Mouse (Mus musculus): Measurements from ENCODE around the gene Cd22. TPM values are rescaled to one million over a fixed set of nuclear protein-coding genes. Genes with fewer than 3 reads are reported as not detected.
A peak's percentile ranks its signal among the peaks of the same experiment; 100 is the strongest.
"Not testable (repeated sequence)": the region's sequence is repeated elsewhere in the genome, so short reads cannot be mapped to it uniquely, and the experiment has no call there.

Cd22 gene
- total RNA-seq (2021): under 1 TPM; 0.54 to 0.81 TPM
- long read RNA-seq, experiment 1, partial matches to known transcripts: 1 of 2 reads
- long read RNA-seq, experiment 1, other reads (novel, unspliced or antisense): 1 of 2 reads
- long read RNA-seq, experiment 2: 0 reads

DNA sequence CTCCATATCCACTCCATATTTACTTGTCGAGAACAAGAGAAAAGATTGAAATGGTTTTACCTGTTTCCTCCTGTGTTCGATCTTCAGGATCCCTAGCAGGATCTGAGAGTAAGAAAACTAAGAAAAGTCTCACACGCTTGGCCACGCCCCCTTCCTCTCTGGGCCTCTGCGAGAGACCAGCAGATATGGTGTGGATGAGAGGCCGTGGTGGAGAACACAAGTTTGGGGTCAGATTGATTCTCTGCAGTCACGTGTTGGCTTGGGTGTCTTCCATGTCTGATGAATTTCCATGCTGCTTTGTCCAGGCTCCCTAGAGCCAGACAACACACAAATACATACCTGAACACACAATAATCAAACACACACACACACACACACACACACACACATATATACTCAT, at the start of gene Cd22:
Gene Cd22, minus strand, starts transcription at position 167 of the 400 bp plus-strand sequence.
- DNase-seq (ENCODE audit: low spot score in 2 of 2): no peak

DNA sequence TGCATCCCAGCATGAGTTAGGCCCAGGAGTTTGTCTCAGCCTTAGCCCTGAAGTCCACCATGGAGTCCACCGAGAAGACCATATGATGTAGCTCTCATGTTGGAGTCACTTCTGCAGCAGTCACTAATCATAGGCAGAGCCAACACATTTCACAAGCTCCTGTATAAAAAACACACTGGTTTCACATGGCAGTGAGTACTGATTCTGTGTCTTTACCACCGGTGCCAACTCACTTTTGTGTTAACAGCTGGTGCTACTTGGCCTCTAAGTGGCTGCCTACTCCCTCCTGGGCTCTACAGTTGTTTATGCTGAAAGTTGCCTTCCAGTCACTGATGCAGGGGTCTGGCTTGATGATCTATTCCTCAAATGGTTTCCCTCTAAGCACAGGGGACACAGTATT, 44.4 kb upstream of the Cd22 start, which contains the start of gene Hamp2:
Gene Hamp2, minus strand, starts transcription at position 101 of the 400 bp plus-strand sequence.
- DNase-seq (ENCODE audit: low spot score in 2 of 2): not testable (repeated sequence)

DNA sequence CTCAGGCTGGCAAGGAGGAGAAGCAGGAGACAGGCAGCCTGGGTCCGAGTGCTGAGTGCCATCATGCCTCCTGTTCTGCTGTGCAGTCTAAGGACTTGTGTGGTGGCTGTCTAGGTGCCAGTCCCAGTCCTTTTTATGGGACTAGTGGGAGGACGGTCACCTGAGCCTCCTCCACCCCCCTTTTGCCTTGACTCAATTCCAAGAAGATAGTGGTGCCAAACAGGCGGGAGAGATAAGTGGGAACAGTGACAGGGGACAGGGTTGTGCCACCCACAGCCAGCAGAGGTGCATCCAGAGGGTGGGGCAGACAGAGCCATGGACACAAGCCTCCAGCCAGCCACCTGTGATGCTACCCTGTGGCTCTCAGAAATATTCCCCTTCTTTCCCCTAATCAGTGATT, 43.9 kb upstream of the Cd22 start:
- DNase-seq (ENCODE audit: low spot score in 2 of 2): no peak

DNA sequence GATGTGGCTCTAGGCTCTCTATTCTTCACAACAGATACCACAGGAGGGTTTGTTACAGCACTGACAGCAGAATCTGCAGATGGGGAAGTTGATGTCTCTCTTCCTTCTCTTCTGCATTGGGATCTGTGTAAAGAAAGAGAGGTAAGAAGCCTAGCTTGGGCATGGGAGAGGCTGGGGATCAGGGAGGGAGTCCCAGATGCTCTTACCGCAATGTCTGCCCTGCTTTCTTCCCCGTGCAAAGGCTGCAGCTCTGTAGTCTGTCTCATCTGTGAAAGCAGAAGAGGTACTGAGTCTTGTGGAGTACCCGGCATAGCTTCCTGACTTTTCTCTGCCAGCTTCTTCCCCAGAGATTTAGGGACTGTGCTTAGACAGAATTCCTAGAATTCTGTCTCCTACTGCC, 42.3 kb upstream of the Cd22 start:
- not testable (repeated sequence) for DNase-seq (ENCODE audit: low spot score in 2 of 2)

DNA sequence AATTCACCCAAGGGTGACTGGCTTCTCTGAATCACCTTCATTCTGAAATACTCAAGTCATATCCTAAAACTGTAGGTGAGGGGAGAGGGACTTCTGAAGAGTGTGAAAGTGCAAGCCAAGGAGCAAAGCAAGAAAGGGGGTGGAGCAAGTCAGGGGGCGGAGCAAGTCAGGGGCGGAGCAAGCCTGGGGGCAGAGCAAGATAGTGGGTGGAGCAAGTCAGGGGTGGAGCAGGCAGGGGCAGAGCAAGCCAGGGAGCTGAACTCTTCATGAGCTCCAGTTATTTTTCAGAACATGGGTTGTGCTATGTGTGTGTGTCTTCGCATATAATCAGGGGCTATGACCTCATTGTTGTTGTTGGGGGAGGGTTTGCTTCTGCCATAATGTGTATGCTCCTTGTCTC, 40.1 kb upstream of the Cd22 start:
- DNase-seq (ENCODE audit: low spot score in 2 of 2): no peak

DNA sequence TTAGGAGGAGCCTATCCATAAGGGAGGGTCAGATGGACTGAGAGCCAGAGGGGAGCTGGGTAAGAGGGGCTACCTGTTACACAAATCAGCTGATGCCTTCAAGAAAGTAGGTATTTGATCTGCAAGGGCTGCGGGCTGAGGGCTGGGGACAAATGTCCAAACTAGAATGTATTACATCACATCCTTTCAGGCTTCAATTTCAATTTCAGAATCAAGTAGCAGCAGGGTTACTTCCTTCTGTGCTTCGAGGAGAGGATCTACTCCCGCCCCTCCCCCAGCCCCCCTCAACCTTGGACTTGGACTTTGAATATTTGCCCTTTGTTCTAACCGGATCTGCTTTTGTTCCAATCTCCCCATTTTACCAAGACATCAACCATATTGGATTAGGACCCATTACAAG, 37.1 kb upstream of the Cd22 start:
- no peak for DNase-seq (ENCODE audit: low spot score in 2 of 2)

DNA sequence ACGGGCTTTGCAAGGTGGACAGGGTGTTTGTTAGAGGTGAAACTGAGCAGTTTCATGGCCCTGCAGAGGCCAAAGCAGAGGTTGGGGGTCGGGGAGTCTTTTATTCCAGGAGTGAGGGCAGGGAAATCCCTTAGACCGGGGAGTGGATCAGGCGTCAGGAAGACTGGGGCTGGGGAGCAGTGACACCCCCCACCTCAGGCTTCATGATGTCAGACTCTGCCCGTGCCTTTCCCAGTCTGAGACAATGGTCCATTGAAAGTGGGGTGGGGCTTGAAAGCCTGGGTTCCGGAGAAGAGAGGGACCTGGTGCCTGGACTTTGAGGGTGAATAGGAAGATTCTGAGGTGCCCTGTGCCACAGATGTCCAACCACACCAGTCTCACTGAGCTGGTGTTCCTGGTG, 36.6 kb upstream of the Cd22 start:
- DNase-seq (ENCODE audit: low spot score in 2 of 2): no peak

DNA sequence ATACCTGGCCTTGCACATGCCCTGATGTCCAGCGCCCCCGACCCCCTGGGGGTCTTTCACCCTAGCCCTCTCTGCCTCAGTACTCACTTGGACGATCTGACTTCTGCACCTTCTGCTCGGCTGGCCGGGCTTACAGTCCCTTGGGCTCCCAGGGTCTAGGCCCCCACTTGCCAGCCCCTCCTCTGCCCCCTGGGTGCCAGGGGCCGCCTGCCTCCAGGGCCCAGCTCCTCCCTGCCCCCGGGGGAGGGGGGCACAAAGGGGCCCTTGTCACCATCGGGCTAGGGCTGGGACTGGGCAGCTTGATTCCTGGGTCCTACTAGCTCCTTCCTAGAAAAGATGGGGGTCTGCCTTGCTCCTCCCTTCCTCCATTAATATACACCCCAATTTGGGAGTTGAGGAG, 34.6 kb upstream of the Cd22 start, which contains the start of gene Mag:
Gene Mag, minus strand, starts transcription at position 142 of the 400 bp plus-strand sequence.
- DNase-seq (ENCODE audit: low spot score in 2 of 2): no peak

DNA sequence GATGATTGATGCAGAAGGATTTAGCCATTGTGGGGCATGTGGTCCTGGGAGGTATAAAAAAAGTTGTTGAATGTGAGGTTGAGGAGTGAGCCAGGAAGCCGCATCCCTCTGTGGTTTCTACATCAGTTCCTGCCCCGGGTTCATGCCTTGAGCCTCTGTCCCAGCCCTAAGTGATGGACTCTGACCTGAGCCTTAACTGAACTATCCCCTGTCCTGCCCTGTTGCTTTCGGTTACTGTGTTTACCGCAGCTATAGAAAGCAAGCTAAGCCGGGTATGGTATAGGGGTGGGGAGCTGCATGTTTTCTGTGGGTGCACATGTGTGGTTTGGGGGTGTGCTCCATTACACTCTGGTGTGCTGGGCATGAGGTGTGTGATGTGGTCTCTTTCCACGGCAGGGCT, 29.6 kb upstream of the Cd22 start:
- no peak for DNase-seq (ENCODE audit: low spot score in 2 of 2)

DNA sequence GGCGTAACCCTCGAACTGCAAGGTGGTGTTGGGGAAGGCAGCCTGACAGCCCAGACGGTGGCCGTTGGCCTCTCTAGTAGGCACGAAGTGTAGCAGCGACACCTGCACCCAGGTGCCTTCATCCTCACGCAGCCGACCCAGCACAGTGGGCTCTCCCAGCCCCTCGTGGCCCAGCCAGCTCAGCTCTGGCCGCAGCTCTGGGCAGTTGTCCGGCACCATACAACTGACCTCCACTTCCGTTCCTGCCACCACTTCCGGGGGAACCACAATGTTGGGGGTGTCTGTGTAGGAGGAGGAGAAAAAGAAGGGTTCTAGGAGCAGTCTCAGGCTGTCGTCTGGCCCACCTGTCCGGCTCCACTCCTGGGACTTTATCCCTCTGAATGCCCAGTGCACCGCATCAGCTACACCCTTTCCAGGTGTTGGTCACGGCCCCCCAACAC, 28.9 kb upstream of the Cd22 start:
- DNase-seq (ENCODE audit: low spot score in 2 of 2): no peak

DNA sequence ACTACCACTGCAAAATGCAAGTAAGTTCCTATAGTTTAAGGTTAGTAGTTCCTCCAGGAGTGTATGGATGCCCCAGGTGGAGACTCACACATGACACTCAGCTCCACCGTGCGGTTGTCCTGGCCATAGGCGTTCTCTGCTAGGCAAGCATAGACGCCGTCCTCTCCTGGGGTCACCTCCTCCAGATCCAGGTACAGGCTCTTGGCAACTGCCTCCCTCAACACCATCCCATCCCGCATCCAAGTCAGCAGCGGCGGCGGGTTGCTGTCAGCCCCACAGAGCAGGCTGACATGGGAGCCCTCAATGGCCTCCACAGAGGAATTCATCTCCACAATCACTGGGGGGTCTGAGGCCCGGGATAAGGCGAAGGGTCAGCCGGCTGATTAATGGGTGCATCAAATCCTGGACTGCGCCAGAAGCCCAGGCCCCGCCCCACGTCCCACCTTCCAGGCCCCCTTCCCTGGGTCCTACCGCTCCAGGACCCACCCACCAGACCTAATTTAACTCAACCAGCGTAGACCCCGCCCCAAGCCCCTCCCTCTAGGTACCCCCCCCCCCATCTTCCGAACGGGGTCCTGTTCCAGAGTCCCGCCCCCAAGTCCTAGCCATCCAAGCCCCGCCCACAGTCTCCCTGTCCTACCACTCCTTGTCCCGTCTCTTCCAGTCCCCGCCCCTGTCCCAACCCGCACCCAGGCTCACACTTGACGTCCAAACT, 28.3 kb upstream of the Cd22 start:
- DNase-seq (ENCODE audit: low spot score in 2 of 2): no peak

DNA sequence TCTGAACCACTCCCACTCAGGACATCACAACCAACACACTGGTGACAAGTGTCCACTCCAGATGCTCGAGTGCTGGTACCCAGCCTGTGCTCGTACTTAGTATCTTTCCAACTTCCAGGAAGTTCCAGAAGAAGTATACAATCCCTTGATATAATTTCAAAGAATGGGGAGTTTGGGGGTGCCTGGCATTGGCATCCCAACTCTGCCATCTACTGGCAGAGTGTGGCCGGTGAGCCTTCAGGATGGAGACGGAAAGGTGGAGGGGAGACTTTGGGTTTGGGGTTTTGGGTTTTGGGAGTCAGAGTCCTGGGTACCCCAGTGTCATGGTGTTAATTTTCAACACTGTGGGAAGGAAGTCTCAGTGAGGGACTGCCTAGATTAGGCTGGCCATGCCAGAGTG, 23.9 kb upstream of the Cd22 start:
- no peak for DNase-seq (ENCODE audit: low spot score in 2 of 2)

DNA sequence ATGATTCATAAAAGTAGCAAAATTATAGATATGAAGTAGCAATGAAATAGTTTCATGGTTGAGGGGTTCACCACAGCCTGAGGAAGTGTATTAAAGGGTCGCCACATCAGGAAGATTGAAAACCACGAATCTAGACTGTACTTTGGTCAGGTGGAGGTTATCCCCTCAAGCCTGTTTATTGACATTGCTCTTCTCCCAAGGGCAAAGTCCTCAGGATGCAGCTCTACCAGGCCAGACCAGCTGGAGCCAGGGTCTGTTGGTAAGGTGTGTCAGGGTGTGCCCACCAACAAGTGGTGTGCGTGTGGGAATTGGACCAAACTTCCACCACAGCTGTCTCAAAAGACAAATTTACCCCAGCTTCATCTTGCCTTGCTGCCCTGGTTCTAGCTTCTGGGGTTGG, 15.1 kb upstream of the Cd22 start:
- no peak for DNase-seq (ENCODE audit: low spot score in 2 of 2)

DNA sequence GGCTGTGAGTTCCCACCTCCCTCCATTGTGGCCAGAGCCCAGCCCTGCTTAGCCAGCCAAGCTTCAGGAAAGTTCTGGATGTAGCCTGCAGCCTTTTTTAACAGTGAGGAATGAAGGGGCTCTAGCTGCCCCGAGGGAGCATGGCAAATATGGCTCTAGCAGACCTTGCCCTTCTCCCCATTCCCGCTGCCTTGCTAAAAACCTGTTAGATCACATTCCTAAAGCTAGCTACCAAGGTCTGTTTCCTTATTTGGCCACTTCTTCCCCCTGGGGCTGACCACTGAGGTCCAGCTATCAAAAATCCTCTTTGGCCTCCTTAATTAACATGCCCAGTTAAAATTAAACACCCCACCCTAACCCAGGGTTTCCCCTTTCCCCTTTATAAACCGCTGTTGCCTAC, 12.4 kb upstream of the Cd22 start:
- DNase-seq (ENCODE audit: low spot score in 2 of 2): no peak

DNA sequence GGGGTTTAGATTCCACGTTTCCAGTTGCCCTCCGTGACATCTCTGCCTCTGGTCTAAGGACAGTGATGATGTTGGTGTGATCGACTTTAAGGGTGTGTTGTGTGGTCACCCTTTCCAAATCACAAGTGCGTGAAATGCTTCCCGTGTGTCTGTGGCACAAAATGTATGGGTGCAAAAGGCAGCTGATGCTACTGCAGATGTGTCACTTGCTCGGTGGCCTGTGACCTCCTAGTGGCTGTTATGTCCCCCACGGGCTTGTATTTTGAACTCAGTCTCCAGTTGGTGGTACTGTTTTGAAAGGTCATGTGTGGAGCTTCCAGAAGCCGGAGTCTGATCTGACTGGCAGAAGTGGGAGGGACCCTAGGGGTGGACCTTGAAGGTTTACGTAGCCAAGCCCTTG, 11.6 kb upstream of the Cd22 start:
- no peak for DNase-seq (ENCODE audit: low spot score in 2 of 2)

DNA sequence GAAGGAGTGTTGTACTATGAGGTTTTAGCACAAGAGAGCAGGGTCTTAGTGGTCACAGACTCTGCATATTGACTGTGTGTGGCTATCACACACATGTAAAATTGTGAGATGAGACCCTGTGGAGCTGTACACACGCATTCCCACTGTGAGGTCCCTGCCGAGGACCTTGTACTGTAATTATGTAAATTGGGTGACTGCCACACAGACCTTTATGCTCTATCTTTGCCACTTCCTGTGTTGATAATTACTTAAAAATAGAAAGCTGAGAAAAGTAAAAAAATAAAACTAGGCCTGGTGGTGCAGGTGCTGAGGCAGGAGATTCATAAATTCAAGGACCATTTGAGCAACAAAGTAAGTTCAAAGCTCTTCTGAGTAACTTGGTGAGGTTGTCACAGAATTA, 10.5 kb upstream of the Cd22 start:
- no peak for DNase-seq (ENCODE audit: low spot score in 2 of 2)

DNA sequence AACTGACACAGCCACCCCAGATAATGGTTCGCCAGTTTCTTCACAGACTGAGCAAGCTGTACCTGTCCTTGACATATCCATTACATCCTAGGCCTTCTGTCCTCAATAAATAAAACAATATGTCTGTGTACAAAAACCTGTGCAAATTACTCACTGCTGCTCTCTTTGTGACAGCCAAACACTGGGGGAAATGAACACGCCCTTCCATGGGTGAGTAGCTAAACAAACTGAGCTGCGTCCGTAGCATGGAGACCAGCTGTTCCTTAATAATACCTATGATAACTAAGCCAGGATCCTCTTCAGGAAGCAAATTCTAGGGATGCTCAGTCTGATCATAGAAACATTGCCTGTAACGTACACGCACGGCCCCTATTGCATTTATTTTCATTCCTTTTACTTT, 8.6 kb upstream of the Cd22 start:
- no peak for DNase-seq (ENCODE audit: low spot score in 2 of 2)

DNA sequence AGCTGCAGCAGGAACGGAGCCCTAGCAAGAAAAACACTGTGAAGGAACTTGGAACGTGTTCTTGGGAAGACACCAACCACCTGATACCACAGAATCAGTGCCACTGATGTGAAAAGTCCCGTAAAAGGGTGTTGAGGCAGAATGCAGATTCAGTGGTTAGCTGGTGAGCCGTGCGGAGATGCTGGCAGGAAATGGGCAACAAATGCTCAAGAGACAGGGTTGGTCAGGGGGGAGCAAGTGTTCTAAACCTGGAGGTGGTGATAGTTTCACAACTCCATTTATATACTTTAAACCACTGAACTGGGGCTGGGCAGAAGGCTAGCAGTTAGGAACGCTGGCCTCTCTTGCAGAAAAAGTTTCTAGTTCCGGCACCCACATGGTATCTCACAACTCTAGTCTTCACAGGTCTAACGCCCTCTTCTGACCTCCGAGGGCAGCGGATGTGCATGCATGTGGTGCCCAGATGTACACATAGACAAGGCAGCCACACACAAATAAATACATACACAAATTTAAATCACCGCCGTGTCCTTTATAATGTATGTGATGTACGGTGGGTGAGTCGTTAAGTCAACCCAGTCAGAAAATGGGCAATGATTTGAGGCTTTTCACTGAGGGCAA, 7.5 kb upstream of the Cd22 start:
- DNase-seq (ENCODE audit: low spot score in 2 of 2): no peak

DNA sequence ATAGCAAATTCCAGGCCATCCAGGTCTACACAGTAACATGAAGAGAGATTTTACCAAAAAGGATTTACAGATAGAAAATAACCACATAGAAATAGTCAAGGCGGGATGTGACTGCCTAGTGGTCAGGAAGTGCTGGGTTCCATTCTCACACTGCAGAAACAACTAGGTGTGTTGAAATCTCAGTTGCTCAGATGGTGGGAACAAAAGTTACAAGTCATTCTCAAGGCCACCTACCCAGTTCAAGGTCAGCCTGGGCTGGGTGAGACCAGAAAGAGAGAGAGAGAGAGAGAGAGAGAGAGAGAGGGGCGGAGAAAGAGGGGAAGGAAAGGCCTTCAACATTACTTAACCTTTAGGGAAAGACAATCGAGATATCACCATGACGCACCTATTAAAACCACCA, 6.7 kb upstream of the Cd22 start:
- no peak for DNase-seq (ENCODE audit: low spot score in 2 of 2)

DNA sequence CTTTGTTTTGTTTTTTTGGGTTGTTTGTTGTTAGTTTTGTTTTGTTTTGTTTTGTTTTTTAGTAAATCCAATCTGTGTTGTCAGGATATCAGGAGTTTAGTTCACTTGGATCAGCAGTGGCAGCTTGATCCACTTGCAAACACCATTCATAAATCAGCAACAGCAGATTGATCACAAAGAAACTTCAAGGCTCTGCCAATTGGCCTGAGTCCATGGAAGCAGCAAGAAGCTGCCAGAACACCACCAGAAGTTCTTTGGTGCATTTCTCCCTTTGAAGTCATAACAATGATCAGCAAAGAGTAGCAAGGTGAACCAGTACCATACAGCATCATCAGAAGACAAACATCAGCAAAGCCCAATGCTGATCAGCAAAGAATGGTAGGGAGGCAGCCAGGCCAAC, 3.9 kb upstream of the Cd22 start:
- no peak for DNase-seq (ENCODE audit: low spot score in 2 of 2)

DNA sequence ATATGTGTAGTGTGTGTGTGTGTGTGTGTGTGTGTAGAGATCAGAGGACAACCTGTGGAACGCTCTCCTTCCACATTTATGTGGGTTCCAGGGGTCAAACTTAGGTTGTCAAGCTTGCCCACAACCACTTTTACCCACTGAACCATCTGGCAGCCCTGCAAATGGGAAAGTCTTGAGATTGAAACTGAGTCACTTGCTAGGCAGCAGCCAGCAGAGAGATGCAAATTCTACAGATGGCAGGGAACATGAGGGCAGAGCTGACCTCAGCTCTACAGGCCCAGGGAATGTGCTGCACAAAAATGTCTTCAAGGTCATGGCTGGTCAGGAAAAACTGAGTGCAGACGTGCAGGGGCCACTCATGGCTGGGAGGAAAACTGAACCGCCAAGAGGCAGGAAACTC, 1.2 kb upstream of the Cd22 start:
- DNase-seq (ENCODE audit: low spot score in 2 of 2): no peak

DNA sequence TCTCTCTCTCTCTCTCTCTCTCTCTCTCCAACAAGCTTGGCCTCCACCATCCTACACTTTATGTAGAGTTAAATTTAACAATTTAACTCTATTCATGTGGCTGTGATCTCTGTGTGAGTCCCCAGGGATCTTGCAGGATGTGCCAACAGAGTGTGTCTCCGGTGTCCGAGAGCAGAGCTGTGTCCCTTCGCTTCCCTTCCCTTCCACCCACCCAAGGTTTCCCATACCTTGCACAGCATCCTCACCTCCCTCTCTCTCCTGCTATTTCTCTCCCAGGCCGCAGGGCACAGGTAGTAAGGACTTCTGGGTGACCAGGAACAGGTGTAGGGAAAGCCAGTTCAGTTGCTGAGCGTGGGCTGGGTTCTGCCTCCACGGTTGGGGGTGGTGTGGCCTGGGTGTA, 1.2 kb downstream of the Cd22 start:
- no peak for DNase-seq (ENCODE audit: low spot score in 2 of 2)

DNA sequence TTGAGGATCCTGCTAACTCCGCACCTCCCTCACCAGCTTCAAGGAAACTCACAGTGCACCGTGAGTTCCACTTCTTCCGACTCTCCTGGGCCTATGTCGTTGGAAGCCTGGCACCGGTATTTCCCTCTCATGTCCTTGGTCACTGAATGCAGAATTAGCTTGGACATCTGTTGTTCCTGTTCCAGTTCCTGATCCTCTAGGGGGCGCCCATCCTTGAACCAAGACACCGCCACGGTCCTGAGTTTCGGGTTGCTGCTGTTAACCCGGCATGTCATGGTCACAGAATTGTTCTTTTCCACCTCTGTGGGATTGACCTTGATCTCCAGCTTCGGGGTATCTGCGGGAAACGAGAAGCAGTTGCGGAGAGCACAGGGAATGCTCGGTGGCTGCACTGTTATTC, 7.1 kb downstream of the Cd22 start:
- peak; percentile 53 to 73 for DNase-seq (ENCODE audit: low spot score in 2 of 2)

Data from gastrocnemius, postnatal 4 days (tissue).